Mouse (Mus musculus) cerebellum, postnatal 14 days (tissue): Measurements from ENCODE around the gene Gm37240.
"Not testable (repeated sequence)": the region's sequence is repeated elsewhere in the genome, so short reads cannot be mapped to it uniquely, and the experiment has no call there.

ENCODE experiments used
- DNase-seq, 2 experiments: peaks; one replicate each; pipeline ENCODE4 v3.0.0; 2021; ENCODE audit warnings: mixed read lengths in 2 of 2

The Gm37240 gene

DNA sequence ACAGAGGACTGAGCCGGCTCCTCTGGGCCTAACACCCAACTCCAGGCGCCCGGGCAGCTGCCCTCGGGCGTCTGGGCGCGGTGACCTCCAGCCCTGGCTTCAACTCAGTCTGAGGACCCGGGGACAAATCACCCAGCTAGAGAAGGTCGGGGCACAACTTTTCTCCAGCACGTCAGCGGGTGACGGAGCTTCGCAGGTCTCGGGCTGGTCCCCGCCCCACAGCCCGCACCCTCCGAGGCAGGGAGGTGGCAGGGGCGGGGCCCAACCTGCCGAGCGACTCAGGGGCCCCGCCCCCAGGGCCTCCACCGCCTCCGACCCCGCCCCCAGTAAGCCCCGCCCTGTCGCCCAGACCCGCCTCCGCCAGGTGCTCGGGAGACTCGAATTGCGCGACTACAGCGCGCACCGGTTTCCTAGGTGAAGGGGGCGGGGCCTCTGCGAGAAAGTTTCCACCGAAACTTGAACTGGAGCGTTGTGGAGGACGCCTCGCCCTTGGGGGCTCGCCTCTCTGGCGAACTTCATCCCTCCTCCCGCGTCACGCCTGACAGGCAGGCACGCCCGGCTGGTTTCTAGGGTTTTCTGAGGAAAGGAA lies at the start of gene Gm37240, which contains the start of gene Glt28d2:
TSS of gene Gm37240 (minus strand) at position 280 of the 589 bp plus-strand sequence.
TSS of gene Glt28d2 (minus strand) at position 278 of the 589 bp plus-strand sequence.
- DNase-seq: peak; percentile 56 to 66

DNA sequence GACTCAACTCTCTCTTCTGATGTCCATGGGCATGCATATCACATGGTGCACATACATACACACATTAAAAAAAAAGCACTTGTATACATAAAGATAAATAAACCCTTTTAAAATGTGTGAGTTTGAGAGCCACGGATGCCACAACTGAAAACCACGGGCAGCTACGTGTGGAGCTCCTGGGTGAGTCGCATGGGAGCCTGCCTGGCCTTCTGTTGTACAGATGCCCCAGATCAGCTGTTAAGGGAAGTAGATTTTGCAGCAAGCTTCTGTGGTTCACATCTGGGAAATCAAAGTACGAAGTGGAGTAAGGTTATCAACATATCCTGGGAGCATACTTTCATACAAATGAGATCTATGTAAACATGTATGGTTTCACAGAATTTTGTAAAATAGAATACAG lies 46.3 kb upstream of the Gm37240 start:
- DNase-seq: no peak

- DNase-seq: no peak
Observed at GRCm38 (mm10) chr3:85931859-85932258, 44.5 kb upstream of the Gm37240 start.

DNA sequence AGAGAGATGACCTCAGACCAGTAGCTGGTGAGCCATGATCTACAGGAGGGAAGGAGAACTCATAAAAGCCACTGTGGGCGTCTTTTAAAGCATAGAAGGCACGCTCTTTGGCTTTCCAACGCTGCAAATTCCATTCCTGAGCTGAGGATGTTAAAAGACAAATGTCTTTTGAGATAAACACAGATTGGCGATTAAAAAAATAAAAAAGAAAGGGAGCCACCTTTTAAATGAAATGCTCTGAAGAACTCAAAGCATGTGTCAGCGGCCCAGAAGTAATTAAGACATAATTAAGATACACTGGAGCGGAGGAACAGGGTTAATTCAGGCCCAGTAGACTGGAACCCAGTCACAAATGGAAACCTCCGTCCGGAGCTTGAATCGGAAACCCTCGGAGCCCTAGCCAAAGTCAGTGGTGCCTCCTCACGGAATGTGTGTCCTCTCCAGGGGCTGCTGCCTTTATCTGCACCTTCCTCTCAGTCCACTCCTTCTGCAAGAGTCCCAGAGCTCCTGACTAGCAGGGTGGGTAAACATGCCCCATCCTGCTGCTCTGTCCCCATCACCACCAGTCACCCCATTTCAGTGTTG lies 43.4 kb upstream of the Gm37240 start:
- DNase-seq: no peak

GRCm38 (mm10) chr3:85929711-85930110 lies 42.4 kb upstream of the Gm37240 start:
- no peak for DNase-seq

DNA sequence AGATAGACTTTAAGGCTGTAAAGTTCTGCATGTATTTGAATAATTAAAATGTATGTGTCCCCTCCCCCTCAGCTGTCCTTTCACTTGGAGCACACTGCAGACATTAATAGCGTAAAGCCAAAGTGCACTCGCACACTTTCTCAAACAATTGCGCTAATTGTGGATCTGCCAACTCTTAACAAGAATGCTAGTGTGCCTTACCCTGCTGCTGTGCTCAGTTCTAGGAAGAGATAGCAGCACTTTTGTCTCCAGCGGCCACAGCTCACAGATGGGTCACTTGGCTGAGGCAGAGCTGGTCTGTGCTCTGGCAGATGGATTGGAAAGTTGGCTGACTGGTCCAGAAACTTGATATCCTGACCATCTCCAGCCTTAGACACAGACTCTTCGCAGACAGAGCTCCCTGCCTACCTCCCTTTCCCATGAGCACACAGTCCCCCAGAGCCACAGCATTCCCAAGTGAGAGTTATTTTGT lies 40.9 kb upstream of the Gm37240 start:
- DNase-seq: peak in 1 of 2 experiments; percentile 10

GRCm38 (mm10) chr3:85927296-85927695 lies 40.0 kb upstream of the Gm37240 start:
- DNase-seq: no peak

DNA sequence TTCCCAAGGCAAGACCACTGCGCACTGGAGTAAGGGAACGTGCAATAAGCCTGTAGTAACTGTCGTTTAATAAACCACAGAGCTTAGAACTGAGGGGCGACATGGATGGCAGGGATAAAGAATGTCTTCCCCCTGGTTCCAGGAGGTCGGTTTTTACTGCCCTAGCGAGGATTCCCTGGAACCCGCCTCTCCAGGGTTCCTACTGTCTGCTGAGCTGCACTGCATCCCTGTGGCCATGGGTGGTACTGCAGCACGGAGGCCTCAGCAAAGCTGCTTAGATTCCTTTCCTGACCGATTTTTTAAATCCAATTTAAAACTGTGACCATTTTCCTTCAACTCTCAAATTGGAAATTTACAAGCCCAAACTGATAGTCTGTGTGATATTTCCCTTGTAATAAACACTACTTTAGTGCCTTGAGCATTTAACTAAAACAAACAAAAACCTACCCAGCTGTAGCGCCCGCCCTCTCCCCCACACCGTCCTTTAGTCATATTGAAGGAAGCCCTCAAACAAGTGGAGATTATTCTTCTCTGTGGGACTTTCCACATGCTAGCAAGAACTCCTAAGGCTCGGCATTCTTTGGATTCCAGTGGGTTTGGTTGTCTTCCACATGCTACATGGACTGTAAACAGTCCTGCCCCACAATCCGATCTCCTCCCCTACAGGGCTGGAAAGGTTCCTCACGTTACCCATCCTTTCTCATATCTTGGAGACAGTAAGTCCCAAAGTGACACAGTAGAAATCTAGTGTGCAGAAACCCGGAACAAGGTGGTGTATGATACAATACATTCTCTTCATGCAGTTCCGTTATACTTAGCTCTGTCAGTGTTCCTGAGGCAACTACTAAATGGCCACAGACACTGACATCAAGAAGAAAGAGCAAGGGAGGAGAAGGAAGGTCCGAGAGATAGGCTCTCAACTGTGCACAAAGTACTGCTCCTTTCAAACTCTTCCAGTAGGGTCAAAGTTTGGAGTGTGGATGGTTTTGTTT lies 36.9 kb upstream of the Gm37240 start:
- peak; percentile 91 to 93 for DNase-seq

DNA sequence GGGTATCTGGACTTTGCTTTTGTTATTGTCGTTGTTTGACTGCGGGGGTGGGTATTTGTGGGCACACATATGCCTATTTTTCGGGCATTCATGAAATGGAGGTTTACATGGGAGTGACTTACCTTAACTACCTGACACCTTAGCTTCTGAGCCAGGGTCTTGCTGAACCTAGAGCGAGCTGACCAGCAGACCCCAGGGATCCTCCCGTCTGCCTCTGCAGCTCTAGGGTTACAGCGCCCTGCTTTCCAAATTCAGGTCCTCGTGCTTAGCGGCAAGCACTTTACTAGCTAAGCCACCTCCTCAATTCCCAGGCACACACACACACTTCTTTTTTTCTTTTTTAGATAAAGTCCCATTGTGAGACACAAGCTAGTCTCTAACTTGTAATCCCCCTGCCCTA lies 36.0 kb upstream of the Gm37240 start:
- peak in 1 of 2 experiments; percentile 9 for DNase-seq

- peak; percentile 30 to 64 for DNase-seq
Observed at GRCm38 (mm10) chr3:85922331-85922730, 35.0 kb upstream of the Gm37240 start.

- not testable (repeated sequence) for DNase-seq
Observed at GRCm38 (mm10) chr3:85920671-85921070, 33.4 kb upstream of the Gm37240 start.

- DNase-seq: peak; percentile 74 to 77
Observed at GRCm38 (mm10) chr3:85917600-85917999, 30.3 kb upstream of the Gm37240 start.

- DNase-seq: no peak
Observed at GRCm38 (mm10) chr3:85914806-85915205, 27.5 kb upstream of the Gm37240 start.

GRCm38 (mm10) chr3:85907136-85907535 lies 19.8 kb upstream of the Gm37240 start:
- no peak for DNase-seq

DNA sequence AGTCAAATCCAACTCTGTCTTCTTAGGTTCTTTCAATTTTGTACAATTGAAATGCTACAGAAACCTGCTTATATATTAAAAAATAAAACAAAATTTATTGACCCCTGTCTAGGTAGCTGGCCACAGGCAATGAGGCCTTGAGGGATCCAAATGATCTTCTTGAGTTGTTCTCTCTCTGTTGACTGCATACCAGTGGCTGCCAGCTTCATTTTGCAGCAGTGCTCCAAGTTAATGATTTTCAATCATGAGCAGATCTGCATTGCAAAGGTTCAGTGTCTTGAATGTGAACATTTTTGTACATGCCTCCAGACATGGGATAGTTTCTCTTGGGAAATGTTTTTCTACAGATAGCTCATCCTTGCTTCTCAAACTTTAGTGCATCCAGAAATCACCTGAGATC lies 17.1 kb upstream of the Gm37240 start:
- no peak for DNase-seq

- DNase-seq: no peak
Observed at GRCm38 (mm10) chr3:85895020-85895419, 7.7 kb upstream of the Gm37240 start.

DNA sequence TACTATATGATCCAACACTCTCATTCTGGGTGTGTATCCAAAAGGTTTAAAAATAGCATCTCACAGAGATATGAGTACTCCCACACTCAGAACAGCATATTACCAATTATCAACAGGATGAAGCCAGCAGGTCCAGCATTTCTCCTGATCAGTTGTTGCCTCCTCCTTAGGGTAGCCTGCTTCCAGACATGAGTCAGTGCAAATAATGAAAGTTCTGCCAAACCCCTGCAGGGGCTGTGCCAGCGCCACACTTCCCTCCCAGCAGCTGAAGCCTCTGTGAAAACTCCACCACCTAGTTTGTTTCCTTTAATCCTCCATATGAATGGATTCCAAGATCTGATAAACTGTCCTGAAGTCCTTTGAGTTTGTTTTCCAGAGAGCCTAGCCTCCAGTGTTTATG lies 4.3 kb upstream of the Gm37240 start:
- no peak for DNase-seq

DNA sequence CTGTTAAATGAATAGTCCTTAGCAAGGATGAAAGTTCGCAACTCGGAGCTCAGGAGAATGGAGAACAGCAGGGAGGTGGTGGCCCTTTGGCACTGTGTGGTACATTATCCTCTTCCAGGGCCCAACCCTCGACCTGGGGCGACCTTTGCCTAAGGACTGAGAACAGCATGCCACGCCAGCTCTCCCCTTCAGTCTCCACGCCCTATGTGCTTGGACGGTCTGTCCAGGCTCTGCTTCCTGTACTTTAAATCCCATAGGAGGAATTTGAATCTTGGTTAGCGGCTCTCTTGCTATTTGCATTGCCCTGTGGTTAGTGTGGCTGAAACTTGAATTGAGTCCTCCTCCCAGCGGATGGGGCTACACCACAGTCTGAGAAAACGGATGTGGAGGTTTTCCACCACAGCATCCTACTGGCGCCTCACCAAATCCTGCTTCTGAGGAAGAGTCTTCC lies 928 bp upstream of the Gm37240 start:
- DNase-seq: peak; percentile 24 to 33

- DNase-seq: no peak
Observed at GRCm38 (mm10) chr3:85886636-85887238, 581 bp downstream of the Gm37240 start.

GRCm38 (mm10) chr3:85885906-85886305 lies 1.4 kb downstream of the Gm37240 start:
- DNase-seq: no peak

- no peak for DNase-seq
Observed at GRCm38 (mm10) chr3:85880687-85881086, 6.6 kb downstream of the Gm37240 start.

DNA sequence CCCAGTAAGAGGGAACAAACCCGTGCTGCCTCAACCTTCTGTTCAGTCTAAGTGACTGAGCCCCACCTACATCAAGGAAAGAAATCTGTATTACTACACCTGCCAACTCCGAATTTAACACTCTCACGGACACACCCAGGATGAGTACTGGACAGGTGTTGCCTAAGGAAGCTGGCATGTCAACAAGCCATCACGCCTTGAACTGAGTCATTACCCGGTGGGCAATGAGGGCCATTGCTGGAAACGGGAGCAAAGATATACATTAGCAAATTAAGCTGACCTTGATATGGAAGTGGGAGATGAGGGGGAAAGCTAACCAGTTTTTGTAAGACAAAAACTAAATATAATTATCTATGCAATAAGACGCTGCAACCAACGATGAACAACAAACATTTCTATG lies 7.2 kb downstream of the Gm37240 start:
- DNase-seq: no peak

GRCm38 (mm10) chr3:85878911-85879310 lies 8.4 kb downstream of the Gm37240 start:
- DNase-seq: no peak
